ENCODE assay signal across 8 mouse cellular contexts in genomic region chr11:40754664-40755107, GRCm38 (mm10). TPM values are rescaled to one million over a fixed set of nuclear protein-coding genes. Genes with fewer than 3 reads are reported as not detected.
DNase-seq lines count a peak whose midpoint lies in the region; ATAC-seq and TF ChIP-seq lines count a peak whose summit lies in the region.

No protein-coding gene starts in this region.

- peak overlapping the region; percentile 73 for H3K4me2 ChIP-seq in heart, embryonic 13.5 days
- peak overlapping the region; percentile 73 for H3K4me2 ChIP-seq in limb, embryonic 15.5 days

- TF ChIP-seq CTCF in ES-Bruce4 (IDR thresholded peaks at IDR 0.05; ENCODE audit: low read depth, low read length): no peak
- no peak for TF ChIP-seq CTCF in olfactory bulb, adult 2 months (IDR thresholded peaks at IDR 0.05; ENCODE audit: insufficient read depth, low read depth, low read length)

- intact Hi-C loops in heart, postnatal 14 days (cut with DNase I): loop anchor here (2.0 kb wide), 1 partner anchor 62 kb away; no protein-coding TSS in a partner anchor

- no peak for TF ChIP-seq POLR2A in ES-Bruce4 (IDR thresholded peaks at IDR 0.05; ENCODE audit: insufficient read depth, low read length)
- TF ChIP-seq POLR2A in olfactory bulb, adult 2 months (IDR thresholded peaks at IDR 0.05; ENCODE audit: insufficient read depth, low read depth, low read length): no peak

- no peak for TF ChIP-seq EP300 in ES-Bruce4 (IDR thresholded peaks at IDR 0.05; ENCODE audit: insufficient read depth, low read depth, low read length)

- ATAC-seq in heart, embryonic 13.5 days (ENCODE audit: extremely low read depth, insufficient number of reproducible peaks, low FRiP score, low TSS enrichment): peak; percentile 55
- peak; percentile 69 for ATAC-seq in erythroid progenitor cell, adult 5-6 weeks (replicated peaks; ENCODE audit: low FRiP score, poor library complexity, severe bottlenecking)
- no peak; the same call in 1 of the 2 replicates for ATAC-seq in limb, embryonic 15.5 days (ENCODE audit: insufficient number of reproducible peaks, low FRiP score, low TSS enrichment, low read depth)

- no peaks in the 10 kb centered on the region for H3K9me3 ChIP-seq in heart, embryonic 13.5 days
- no peaks in the 10 kb centered on the region for H3K9me3 ChIP-seq in ES-Bruce4 (replicated peaks; ENCODE audit: control insufficient read depth, insufficient read depth, low read length, poor library complexity, severe bottlenecking)
- no peaks in the 10 kb centered on the region for H3K9me3 ChIP-seq in limb, embryonic 15.5 days

- 2% methylated on average over 19 of the region's 19 CpGs for WGBS in heart, embryonic 13.5 days
- 1% methylated on average over 19 of the region's 19 CpGs for WGBS in limb, embryonic 15.5 days
- WGBS in olfactory bulb, adult 2 months: under 1% methylated on average over 19 of the region's 19 CpGs

- peak overlapping the region; percentile 95 for H3K9ac ChIP-seq in heart, embryonic 13.5 days
- peak overlapping the region; percentile 96 for H3K9ac ChIP-seq in ES-Bruce4 (ENCODE audit: low read depth, poor library complexity, severe bottlenecking)
- H3K9ac ChIP-seq in limb, embryonic 15.5 days: peak overlapping the region; percentile 85

- peak overlapping the region; percentile 93 for H3K27ac ChIP-seq in heart, embryonic 13.5 days (replicated peaks)
- peak overlapping the region; percentile 57 for H3K27ac ChIP-seq in ES-Bruce4 (ENCODE audit: insufficient read depth, low read length)
- peak overlapping the region; percentile 83 for H3K27ac ChIP-seq in limb, embryonic 15.5 days
- H3K27ac ChIP-seq in olfactory bulb, adult 2 months (ENCODE audit: insufficient read depth, low read depth, low read length): peak overlapping the region; percentile 16; the same call in 1 of the 2 replicates

- peaks cover 28% of the 10 kb centered on the region for H3K4me1 ChIP-seq in heart, embryonic 13.5 days
- H3K4me1 ChIP-seq in ES-Bruce4 (ENCODE audit: control insufficient read depth, insufficient read depth, low read length): no peaks in the 10 kb centered on the region
- H3K4me1 ChIP-seq in limb, embryonic 15.5 days: peaks cover 5% of the 10 kb centered on the region; the same call in 1 of the 2 replicates
- no peaks in the 10 kb centered on the region for H3K4me1 ChIP-seq in olfactory bulb, adult 2 months (ENCODE audit: control insufficient read depth, insufficient read depth, low read length)

- no peaks in the 10 kb centered on the region for H3K27me3 ChIP-seq in heart, embryonic 13.5 days (replicated peaks)
- no peaks in the 10 kb centered on the region for H3K27me3 ChIP-seq in ES-Bruce4 (ENCODE audit: control insufficient read depth, insufficient read depth, low read length, poor library complexity, severe bottlenecking)
- no peaks in the 10 kb centered on the region for H3K27me3 ChIP-seq in limb, embryonic 15.5 days

- peaks cover 32% of the 10 kb centered on the region for H3K36me3 ChIP-seq in heart, embryonic 13.5 days
- H3K36me3 ChIP-seq in ES-Bruce4 (ENCODE audit: control insufficient read depth, insufficient read depth, low read length, poor library complexity, severe bottlenecking): peaks cover 40% of the 10 kb centered on the region
- peaks cover 11% of the 10 kb centered on the region for H3K36me3 ChIP-seq in limb, embryonic 15.5 days

- H3K4me3 ChIP-seq in heart, embryonic 13.5 days: peak overlapping the region; percentile 81
- peak overlapping the region; percentile 87 for H3K4me3 ChIP-seq in ES-Bruce4 (ENCODE audit: low read depth, low read length)
- peak overlapping the region; percentile 76 for H3K4me3 ChIP-seq in limb, embryonic 15.5 days
- H3K4me3 ChIP-seq in olfactory bulb, adult 2 months (ENCODE audit: insufficient read depth, low read depth, low read length): peak overlapping the region; percentile 79

- no peak for DNase-seq in heart, postnatal 14 days
- DNase-seq in urinary bladder, adult 2 months (ENCODE audit: low spot score): no peak
- no peak for DNase-seq in spleen, postnatal 36 days (ENCODE audit: low spot score in 2 of 2)

RNA-seq across cellular contexts. Expression of gene Ccng1, which starts 0.4 kb away (rescaled TPM):
- 119 and 122 TPM in 2 replicates for polyA plus RNA-seq in heart, embryonic 13.5 days (2015; fragmentation: Nextera tagmentation; extraction: Ambion mirVana)
- 100 to 1,000 TPM; 289 to 318 TPM for total RNA-seq in heart, postnatal 14 days (2021)
- polyA plus RNA-seq in ES-Bruce4 (2011; ENCODE audit: insufficient read depth, insufficient read length, low read depth, missing spikeins): 316 and 327 TPM in 2 replicates
- 32.4 and 36.0 TPM in 2 replicates for total RNA-seq in erythroid progenitor cell, adult 5-6 weeks (2015; ENCODE audit: low replicate concordance)
- total RNA-seq in erythroid progenitor cell, adult 5-6 weeks (2017; ENCODE audit: low replicate concordance): 14.5 and 16.3 TPM in 2 replicates
- polyA plus RNA-seq in limb, embryonic 15.5 days (2015; fragmentation: Nextera tagmentation; extraction: Ambion mirVana): 48.8 and 62.6 TPM in 2 replicates
- not detected in 2 replicates for polyA plus RNA-seq in olfactory bulb, adult 2 months (2012; ENCODE audit: insufficient read depth, insufficient read length, low replicate concordance, missing spikeins)
- polyA plus RNA-seq in urinary bladder, adult 2 months (2012; rRNA removed): 53.0 and 66.9 TPM in 2 replicates

RNA-seq across cellular contexts. Expression of gene Nudcd2, which starts 21.2 kb away (rescaled TPM):
- 102 and 106 TPM in 2 replicates for polyA plus RNA-seq in heart, embryonic 13.5 days (2015; fragmentation: Nextera tagmentation; extraction: Ambion mirVana)
- total RNA-seq in heart, postnatal 14 days (2021): 10 to 100 TPM; 14.0 to 17.1 TPM
- polyA plus RNA-seq in ES-Bruce4 (2011; ENCODE audit: insufficient read depth, insufficient read length, low read depth, missing spikeins): 194 and 199 TPM in 2 replicates
- 59.5 and 60.5 TPM in 2 replicates for total RNA-seq in erythroid progenitor cell, adult 5-6 weeks (2015; ENCODE audit: low replicate concordance)
- total RNA-seq in erythroid progenitor cell, adult 5-6 weeks (2017; ENCODE audit: low replicate concordance): 97.0 and 126 TPM in 2 replicates
- polyA plus RNA-seq in limb, embryonic 15.5 days (2015; fragmentation: Nextera tagmentation; extraction: Ambion mirVana): 120 and 129 TPM in 2 replicates
- polyA plus RNA-seq in olfactory bulb, adult 2 months (2012; ENCODE audit: insufficient read depth, insufficient read length, low replicate concordance, missing spikeins): not detected in 2 replicates
- 23.5 and 24.1 TPM in 2 replicates for polyA plus RNA-seq in urinary bladder, adult 2 months (2012; rRNA removed)

RNA-seq across cellular contexts. Expression of gene Hmmr, which starts 21.5 kb away (rescaled TPM):
- 45.6 and 48.9 TPM in 2 replicates for polyA plus RNA-seq in heart, embryonic 13.5 days (2015; fragmentation: Nextera tagmentation; extraction: Ambion mirVana)
- 1 to 10 TPM; 2.0 to 4.4 TPM for total RNA-seq in heart, postnatal 14 days (2021)
- 166 and 182 TPM in 2 replicates for polyA plus RNA-seq in ES-Bruce4 (2011; ENCODE audit: insufficient read depth, insufficient read length, low read depth, missing spikeins)
- total RNA-seq in erythroid progenitor cell, adult 5-6 weeks (2015; ENCODE audit: low replicate concordance): 302 and 312 TPM in 2 replicates
- total RNA-seq in erythroid progenitor cell, adult 5-6 weeks (2017; ENCODE audit: low replicate concordance): 397 and 477 TPM in 2 replicates
- polyA plus RNA-seq in limb, embryonic 15.5 days (2015; fragmentation: Nextera tagmentation; extraction: Ambion mirVana): 36.7 and 37.0 TPM in 2 replicates
- not detected in 2 replicates for polyA plus RNA-seq in olfactory bulb, adult 2 months (2012; ENCODE audit: insufficient read depth, insufficient read length, low replicate concordance, missing spikeins)
- polyA plus RNA-seq in urinary bladder, adult 2 months (2012; rRNA removed): 0.99 and 1.2 TPM in 2 replicates

RNA-seq across cellular contexts. Expression of gene Mat2b, which starts 59.7 kb away (rescaled TPM):
- polyA plus RNA-seq in heart, embryonic 13.5 days (2015; fragmentation: Nextera tagmentation; extraction: Ambion mirVana): 106 and 114 TPM in 2 replicates
- 100 to 1,000 TPM in 1 of 2 experiments, 10 to 100 TPM in 1; 94.3 to 102 TPM for total RNA-seq in heart, postnatal 14 days (2021)
- polyA plus RNA-seq in ES-Bruce4 (2011; ENCODE audit: insufficient read depth, insufficient read length, low read depth, missing spikeins): 60.9 and 67.3 TPM in 2 replicates
- total RNA-seq in erythroid progenitor cell, adult 5-6 weeks (2015; ENCODE audit: low replicate concordance): 50.7 and 61.6 TPM in 2 replicates
- total RNA-seq in erythroid progenitor cell, adult 5-6 weeks (2017; ENCODE audit: low replicate concordance): 42.7 and 49.0 TPM in 2 replicates
- 104 and 109 TPM in 2 replicates for polyA plus RNA-seq in limb, embryonic 15.5 days (2015; fragmentation: Nextera tagmentation; extraction: Ambion mirVana)
- polyA plus RNA-seq in olfactory bulb, adult 2 months (2012; ENCODE audit: insufficient read depth, insufficient read length, low replicate concordance, missing spikeins): not detected in 2 replicates
- 93.8 and 101 TPM in 2 replicates for polyA plus RNA-seq in urinary bladder, adult 2 months (2012; rRNA removed)

Comparison
In these comparisons a context has a peak if more than half of its experiments do, and no peak if none do; other contexts are left out.
1. H3K27ac ChIP-seq: peak in every context shown above with its lines; median percentile 93 in heart, embryonic 13.5 days; 83 in limb, embryonic 15.5 days; 57 in ES-Bruce4; 16 in olfactory bulb, adult 2 months.
2. RNA of gene Ccng1, which starts 0.4 kb away (polyA plus RNA-seq): 316 to 327 TPM in ES-Bruce4, 119 to 122 TPM in heart, embryonic 13.5 days, 53.0 to 66.9 TPM in urinary bladder, adult 2 months and 48.8 to 62.6 TPM in limb, embryonic 15.5 days; not detected in olfactory bulb, adult 2 months; every median in the first group is over 10 times any median in the second.
3. RNA of gene Nudcd2, which starts 21.2 kb away (polyA plus RNA-seq): 194 to 199 TPM in ES-Bruce4, 120 to 129 TPM in limb, embryonic 15.5 days, 102 to 106 TPM in heart, embryonic 13.5 days and 23.5 to 24.1 TPM in urinary bladder, adult 2 months; not detected in olfactory bulb, adult 2 months; every median in the first group is over 10 times any median in the second.
4. RNA of gene Hmmr, which starts 21.5 kb away (polyA plus RNA-seq): 166 to 182 TPM in ES-Bruce4, 45.6 to 48.9 TPM in heart, embryonic 13.5 days and 36.7 to 37.0 TPM in limb, embryonic 15.5 days; 0.99 to 1.2 TPM in urinary bladder, adult 2 months and not detected in olfactory bulb, adult 2 months; every median in the first group is over 10 times any median in the second.
5. Peak in every context shown above with its lines, with median percentiles within 50 percentile points of each other: H3K4me3 ChIP-seq and H3K9ac ChIP-seq.